Mouse (Mus musculus) limb, embryonic 14.5 days (tissue): ENCODE results near the gene 3110018I06Rik. TPM values are rescaled to one million over a fixed set of nuclear protein-coding genes. Genes with fewer than 3 reads are reported as not detected.

Experiments used
- ATAC-seq: fragments of 200-750 bp; cut with Nextera tagmentation; 2 replicates; pipeline ENCODE4 v1.8.0; 2017; ENCODE audit warnings: low read depth, moderate number of reproducible peaks, moderate TSS enrichment; ENCODE audit not compliant: low FRiP score
- DNase-seq: peaks from one replicate; pipeline ENCODE4 v3.0.0-alpha.2; 2015; ENCODE audit warnings: low spot score
- H3K27ac ChIP-seq: fragments of 300-500 bp; sonication (generic); replicated peaks from 2 replicates; pipeline ENCODE4 v1.5.1; 2014; ENCODE audit warnings: low read depth, mild to moderate bottlenecking, low read length, moderate library complexity, mixed read lengths
- H3K27me3 ChIP-seq: fragments of 300-500 bp; sonication (generic); 2 replicates; pipeline ENCODE4 v1.6.1; 2014; ENCODE audit warnings: low read length, mixed read lengths; ENCODE audit not compliant: control insufficient read depth, insufficient read depth
- H3K36me3 ChIP-seq: fragments of 300-500 bp; sonication (generic); 2 replicates; pipeline ENCODE4 v1.6.1; 2014; ENCODE audit warnings: mild to moderate bottlenecking, low read length, moderate library complexity, mixed read lengths; ENCODE audit not compliant: control insufficient read depth, insufficient read depth
- H3K4me1 ChIP-seq: fragments of 300-500 bp; sonication (generic); 2 replicates; pipeline ENCODE4 v1.6.1; 2014; ENCODE audit warnings: antibody characterized with exemption, low read length, mixed read lengths; ENCODE audit not compliant: control insufficient read depth, insufficient read depth
- H3K4me2 ChIP-seq: fragments of 300-500 bp; sonication (generic); replicated peaks from 2 replicates; pipeline ENCODE4 v1.6.1; 2014; ENCODE audit warnings: low read depth, mild to moderate bottlenecking, low read length, moderate library complexity; ENCODE audit not compliant: severe bottlenecking
- H3K4me3 ChIP-seq: fragments of 300-500 bp; sonication (generic); replicated peaks from 2 replicates; pipeline ENCODE4 v1.5.1; 2014; ENCODE audit warnings: low read length
- H3K9ac ChIP-seq: fragments of 300-500 bp; sonication (generic); 2 replicates; pipeline ENCODE4 v1.6.1; 2014; ENCODE audit warnings: mild to moderate bottlenecking, low read depth, low read length, moderate library complexity; ENCODE audit not compliant: severe bottlenecking
- H3K9me3 ChIP-seq: fragments of 300-500 bp; sonication (generic); 2 replicates; pipeline ENCODE4 v1.6.1; 2016; ENCODE audit warnings: low read length; ENCODE audit not compliant: control insufficient read depth
- POLR2A ChIP-seq: fragments of 200-500 bp; IDR thresholded peaks from 2 replicates; pipeline ENCODE4 v1.8.0; 2012; ENCODE audit warnings: inconsistent platforms, mild to moderate bottlenecking, moderate library complexity, borderline replicate concordance; ENCODE audit not compliant: insufficient read depth, insufficient read length; ENCODE audit errors: extremely low read depth
- WGBS: fragments of 180-500 bp; shearing (Covaris S2); extraction: QIAGEN DNeasy Blood & Tissue Kit; methylation state at CpG from one replicate; pipeline ENCODE4 v1.1.7; 2014; 5-methylcytosine and 5-hydroxymethylcytosine counted together
- polyA plus RNA-seq, 2 experiments: library from polyadenylated mRNA; depleted of rRNA in 1 of 2; stranded (reverse) in 1 of 2; unstranded in 1 of 2; fragments of >200 nt; fragmentation: Nextera tagmentation in 1 of 2; extraction: Ambion mirVana in 1 of 2; gene quantifications; 2 replicates each; pipeline versions ENCODE4 v1.2.1 to v1.2.3; 2012 to 2014

3110018I06Rik gene
- polyA plus RNA-seq, 2 experiments: not detected

DNA sequence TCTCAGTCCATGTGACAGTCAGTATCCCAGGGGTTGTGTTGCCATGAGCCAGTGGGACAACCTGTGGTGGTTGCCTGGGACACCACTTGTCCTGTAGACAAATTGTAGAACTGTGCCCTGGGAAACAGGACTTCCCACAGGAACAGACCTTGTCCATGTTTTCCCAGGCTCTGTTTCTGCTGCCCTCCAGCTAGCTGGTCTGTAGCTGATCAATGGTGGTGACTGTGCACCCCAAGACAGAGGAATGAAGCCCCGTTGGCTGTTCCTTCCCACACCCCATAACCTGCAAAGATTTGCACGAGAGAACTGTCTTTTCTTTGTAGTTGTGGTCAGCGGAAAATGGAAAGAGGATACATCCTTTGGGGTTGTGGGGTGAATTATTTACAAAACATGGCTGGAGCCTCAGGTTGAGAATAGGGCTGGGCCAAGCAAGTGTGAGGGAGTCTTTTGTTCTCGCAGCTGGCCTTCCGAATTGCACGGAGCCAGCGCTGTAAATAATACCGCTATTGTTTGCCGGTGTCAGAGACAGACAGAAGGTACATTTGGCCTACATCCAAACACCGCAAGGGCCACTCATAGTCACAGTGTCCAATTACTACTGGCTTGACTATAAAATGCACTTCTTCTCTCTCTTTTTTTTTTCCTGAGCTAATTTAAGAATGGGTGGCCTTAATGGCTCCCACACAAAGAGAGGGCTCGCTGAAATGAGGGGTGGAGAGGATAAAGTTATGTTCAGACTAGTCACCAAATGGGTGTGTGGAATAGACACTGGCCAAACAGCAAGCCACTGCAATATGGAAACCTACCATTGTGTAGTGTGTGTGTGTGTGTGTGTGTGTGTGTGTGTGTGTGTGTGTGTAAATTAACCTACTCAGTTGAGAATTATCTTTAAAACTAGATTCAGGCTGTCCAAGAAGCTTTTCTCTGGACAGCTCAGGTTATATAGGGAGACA is 28.1 kb downstream of the 3110018I06Rik start:
- Histone ChIP-seq H3K4me1 (no peaks in the 10 kb centered on the region), H3K27me3 (no peaks in the 10 kb centered on the region), H3K4me2 (no peak overlapping the region), H3K4me3 (no peak overlapping the region), H3K27ac (no peak overlapping the region), H3K9ac (no peak overlapping the region), H3K36me3 (no peaks in the 10 kb centered on the region), H3K9me3 (no peaks in the 10 kb centered on the region)
- peak; percentile 47; the same call in 1 of the 2 replicates for ATAC-seq
- peak; percentile 25 for DNase-seq
- 58% methylated on average over 11 of the region's 11 CpGs for WGBS
- TF ChIP-seq POLR2A: no peak

DNA sequence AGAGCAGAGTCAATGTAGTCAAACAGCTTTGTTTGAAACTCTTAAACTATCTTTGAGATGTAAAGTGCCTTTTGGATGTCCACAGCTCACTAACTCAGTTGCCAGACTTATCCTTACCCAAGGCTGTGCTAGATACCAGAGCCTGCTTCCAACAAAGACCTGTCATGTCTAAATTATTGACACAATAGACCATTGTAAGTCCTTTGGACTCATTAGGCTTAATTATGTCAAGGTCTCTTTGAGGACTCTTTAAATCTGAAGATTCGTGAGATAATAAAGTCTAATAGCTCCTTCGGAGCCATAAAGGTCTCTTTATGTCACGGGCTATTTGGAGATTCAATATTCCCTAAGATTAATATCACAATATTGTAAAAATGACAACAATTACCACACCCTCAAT is 32.5 kb downstream of the 3110018I06Rik start:
- WGBS: 76% methylated on average over 3 of the region's 3 CpGs
- H3K4me1 ChIP-seq: no peaks in the 10 kb centered on the region
- no peak overlapping the region for H3K9ac ChIP-seq
- no peak overlapping the region for H3K4me2 ChIP-seq
- no peak overlapping the region for H3K4me3 ChIP-seq
- H3K36me3 ChIP-seq: no peaks in the 10 kb centered on the region
- no peaks in the 10 kb centered on the region for H3K27me3 ChIP-seq
- ATAC-seq (no peak), DNase-seq (no peak)
- H3K9me3 ChIP-seq: no peaks in the 10 kb centered on the region
- no peak for TF ChIP-seq POLR2A
- H3K27ac ChIP-seq: no peak overlapping the region

DNA sequence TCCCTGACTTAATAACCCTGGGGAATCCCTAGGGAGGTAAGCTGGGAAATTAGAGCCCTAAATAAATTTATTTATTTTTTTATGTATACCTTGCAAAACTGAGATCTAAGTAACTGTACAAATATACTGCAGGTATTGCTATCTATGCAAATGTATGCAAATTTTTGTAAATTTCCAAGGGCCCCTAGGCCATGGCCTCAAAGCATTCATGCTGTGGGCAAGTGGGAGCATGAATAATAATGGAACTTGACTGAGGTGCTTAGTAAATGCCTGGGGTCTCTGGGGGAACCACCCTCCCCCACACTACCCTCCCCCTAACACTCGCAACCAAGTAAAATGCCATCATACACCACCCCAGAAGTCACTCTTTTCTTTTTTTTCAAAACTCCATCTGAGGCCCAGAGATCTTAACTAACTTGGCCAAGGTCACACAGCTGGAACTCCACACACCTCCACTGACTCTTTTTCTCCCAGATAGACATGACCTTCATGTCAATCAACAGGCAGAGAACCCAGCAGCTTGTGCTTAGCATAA is 40.0 kb downstream of the 3110018I06Rik start:
- H3K27me3 ChIP-seq: no peaks in the 10 kb centered on the region
- H3K9me3 ChIP-seq: no peaks in the 10 kb centered on the region
- no peaks in the 10 kb centered on the region for H3K36me3 ChIP-seq
- H3K4me2 ChIP-seq: no peak overlapping the region
- TF ChIP-seq POLR2A: no peak
- DNase-seq: no peak
- ATAC-seq: no peak
- 86% methylated on average over 1 of the region's 1 CpGs for WGBS
- no peak overlapping the region for H3K4me3 ChIP-seq
- no peaks in the 10 kb centered on the region for H3K4me1 ChIP-seq
- no peak overlapping the region for H3K27ac ChIP-seq
- H3K9ac ChIP-seq: no peak overlapping the region

DNA sequence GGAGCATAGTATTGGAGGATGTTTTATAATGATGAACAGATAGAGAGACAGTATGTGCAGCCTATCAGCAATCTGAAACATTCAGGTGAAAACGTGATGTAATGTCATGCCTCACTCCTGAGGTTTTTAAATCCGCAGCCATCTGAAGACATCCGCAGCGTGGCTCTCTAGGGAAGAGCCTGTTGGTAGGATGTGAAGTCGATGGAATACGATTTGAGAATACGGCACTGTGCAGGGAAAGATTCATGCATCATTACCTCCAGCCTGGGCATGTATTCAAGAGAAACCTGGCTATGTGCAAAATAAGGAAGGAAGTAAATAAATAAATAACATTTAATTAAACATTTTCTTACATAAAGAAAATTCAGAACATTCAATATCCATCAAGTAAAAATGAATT is 44.4 kb downstream of the 3110018I06Rik start:
- no peak for TF ChIP-seq POLR2A
- Histone ChIP-seq H3K4me1 (no peaks in the 10 kb centered on the region), H3K4me3 (no peak overlapping the region), H3K9ac (no peak overlapping the region), H3K36me3 (no peaks in the 10 kb centered on the region), H3K4me2 (no peak overlapping the region), H3K9me3 (no peaks in the 10 kb centered on the region), H3K27ac (no peak overlapping the region), H3K27me3 (no peaks in the 10 kb centered on the region)
- ATAC-seq (no peak), DNase-seq (no peak)
- WGBS: 87% methylated on average over 7 of the region's 7 CpGs
